Mouse (Mus musculus): ENCODE data around the gene Wnt10a.

Wnt10a gene

GRCm38 (mm10) chr1:74791249-74791648 is at the start of gene Wnt10a:
TSS of gene Wnt10a (plus strand) at chr1:74791516.
- in situ Hi-C loops (cut with MboI; ENCODE audit: unreplicated experiment in 2 of 2), result loop anchor here in 1 of 2 experiments (25.0 kb wide), 1 partner anchor 446 kb away; the partner anchor contains the start of genes A630095N17Rik and Dnajb2

DNA sequence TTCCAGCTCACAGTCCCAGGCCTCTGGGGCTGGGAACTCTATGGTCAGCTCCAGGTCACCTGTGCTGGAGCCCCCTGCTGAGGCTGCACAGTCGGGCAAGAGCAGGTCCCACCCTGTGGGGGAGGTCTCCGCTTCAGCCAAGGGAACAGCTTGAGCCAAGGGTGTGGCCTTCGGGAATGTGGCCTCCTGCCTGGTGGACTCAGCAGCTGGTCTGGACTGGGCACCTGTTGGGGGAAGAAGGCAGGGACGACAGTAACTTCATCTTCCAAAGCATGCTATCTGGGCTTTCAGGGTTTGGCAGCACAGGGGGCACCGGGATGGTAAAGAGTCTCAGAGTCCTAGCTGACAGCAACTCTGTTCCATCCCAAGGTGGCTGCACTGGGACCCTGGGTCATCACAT is 44.0 kb upstream of the Wnt10a start:
- in situ Hi-C loops (cut with MboI; ENCODE audit: unreplicated experiment in 2 of 2), result loop anchor here in 1 of 2 experiments (25.0 kb wide), 1 partner anchor 835 kb away; no protein-coding TSS in a partner anchor

- in situ Hi-C loops (cut with MboI; ENCODE audit: unreplicated experiment in 2 of 2), result loop anchor here in 1 of 2 experiments (25.0 kb wide), 1 partner anchor 836 kb away; no protein-coding TSS in a partner anchor
Measured at GRCm38 (mm10) chr1:74748643-74749271, 42.6 kb upstream of the Wnt10a start, which contains the start of gene Prkag3. TSS of gene Prkag3 (minus strand) at chr1:74749221.

- in situ Hi-C loops (cut with MboI; ENCODE audit: unreplicated experiment in 2 of 2), result loop anchor here in 1 of 2 experiments (25.0 kb wide), 1 partner anchor 837 kb away; no protein-coding TSS in a partner anchor
Measured at GRCm38 (mm10) chr1:74749301-74749700, 42.0 kb upstream of the Wnt10a start.

- in situ Hi-C loops (cut with MboI; ENCODE audit: unreplicated experiment in 2 of 2), result loop anchor here (5.0 to 25.0 kb wide), 3 partner anchors 33 to 838 kb away; no protein-coding TSS in a partner anchor
Measured at GRCm38 (mm10) chr1:74750683-74751082, 40.6 kb upstream of the Wnt10a start.

GRCm38 (mm10) chr1:74752150-74752549 is 39.2 kb upstream of the Wnt10a start:
- in situ Hi-C loops (cut with MboI; ENCODE audit: unreplicated experiment in 2 of 2), result loop anchor here (5.0 to 25.0 kb wide), 3 partner anchors 35 to 840 kb away; no protein-coding TSS in a partner anchor

GRCm38 (mm10) chr1:74752833-74753232 is 38.5 kb upstream of the Wnt10a start:
- in situ Hi-C loops (cut with MboI; ENCODE audit: unreplicated experiment in 2 of 2), result loop anchor here (5.0 to 25.0 kb wide), 3 partner anchors 36 to 841 kb away; no protein-coding TSS in a partner anchor

DNA sequence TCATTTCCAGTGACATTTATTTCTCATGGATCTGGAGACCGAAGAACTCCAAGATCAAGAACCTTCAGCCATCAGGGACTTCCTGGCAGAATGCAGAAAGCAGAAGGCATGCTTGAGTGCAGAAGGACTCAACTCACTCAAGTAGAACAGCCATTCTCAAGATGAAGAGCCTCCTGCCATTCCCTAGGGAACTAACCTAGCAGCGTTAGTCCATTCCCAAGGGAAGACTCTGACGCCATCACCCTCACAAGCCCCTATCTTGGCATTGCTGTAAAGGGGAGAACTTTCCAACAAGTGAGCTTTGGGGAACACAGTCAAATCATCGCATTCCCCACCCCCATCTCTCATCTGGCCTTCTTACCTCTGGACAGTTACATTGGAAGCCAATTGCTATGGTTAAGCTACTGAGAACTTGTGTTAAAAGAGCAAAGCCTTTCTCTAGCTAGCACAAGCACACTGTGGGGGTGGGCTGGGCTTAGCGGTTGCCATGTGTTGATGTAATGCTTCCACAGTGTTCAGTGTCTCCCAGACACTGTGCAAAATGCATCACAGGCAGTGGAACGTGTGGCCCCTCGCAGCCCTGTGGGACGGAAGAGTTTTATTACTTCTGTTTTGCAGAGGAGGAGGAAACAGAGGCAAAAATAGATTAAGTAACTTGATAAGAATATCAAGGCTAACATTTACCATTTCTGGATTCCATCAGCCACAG is 37.9 kb upstream of the Wnt10a start:
- in situ Hi-C loops (cut with MboI; ENCODE audit: unreplicated experiment in 2 of 2), result loop anchor here (5.0 to 25.0 kb wide), 3 partner anchors 36 to 841 kb away; no protein-coding TSS in a partner anchor

DNA sequence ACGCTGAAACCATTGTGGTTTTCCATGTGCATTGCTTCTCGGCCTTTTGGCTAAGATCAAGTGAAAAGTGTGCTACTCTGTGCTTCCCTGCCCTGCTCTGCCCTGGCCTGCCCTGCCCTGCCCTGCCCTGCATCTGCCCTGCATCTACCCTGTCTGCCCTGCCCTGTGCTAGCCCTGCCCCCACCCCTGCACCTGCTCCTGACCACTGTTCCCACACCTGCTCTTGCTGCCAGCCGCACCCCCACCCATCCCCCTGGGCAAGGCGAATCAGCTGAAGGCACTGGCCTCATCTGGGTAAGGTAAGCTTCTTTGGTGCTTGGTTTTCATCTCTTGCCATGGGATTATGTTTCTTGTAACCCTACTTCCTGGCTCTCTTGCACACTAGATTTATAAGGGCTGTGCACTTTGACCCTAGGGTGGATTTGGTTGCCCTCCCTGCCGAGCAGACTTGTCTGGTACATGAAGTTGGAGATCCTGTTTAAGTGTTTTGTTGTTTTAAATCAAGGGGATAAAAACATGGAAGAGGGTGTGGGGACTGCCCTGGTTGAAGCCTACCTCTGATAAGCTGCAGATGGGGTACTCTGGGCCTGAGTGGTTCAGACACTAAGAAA is 37.0 kb upstream of the Wnt10a start:
- in situ Hi-C loops (cut with MboI; ENCODE audit: unreplicated experiment in 2 of 2), result loop anchor here (5.0 to 25.0 kb wide), 3 partner anchors 37 to 842 kb away; no protein-coding TSS in a partner anchor

DNA sequence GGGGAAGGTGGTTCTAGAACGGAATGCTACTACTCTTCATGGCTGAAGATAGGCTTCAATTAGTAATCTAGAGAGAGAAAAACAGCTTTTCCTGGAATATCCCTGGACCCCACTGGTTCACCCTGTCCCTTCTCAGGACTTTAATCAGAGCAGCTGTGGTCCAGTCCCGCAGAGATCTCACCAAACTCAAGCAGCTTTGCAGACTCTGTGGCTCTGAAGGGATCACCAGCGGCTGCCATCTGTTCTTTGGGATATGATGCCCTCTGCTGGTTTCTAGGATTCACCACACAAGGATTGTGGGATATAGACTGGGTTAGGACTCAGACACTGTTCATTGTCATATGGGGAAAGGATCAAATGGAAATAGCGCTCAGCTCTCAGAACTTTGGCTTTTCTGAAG is 31.5 kb upstream of the Wnt10a start:
- in situ Hi-C loops (cut with MboI; ENCODE audit: unreplicated experiment in 2 of 2), result loop anchor here (5.0 to 25.0 kb wide), 7 partner anchors 42 to 847 kb away; partner anchors contain the start of gene Cryba2 (in 1 of the 2)

- in situ Hi-C loops (cut with MboI; ENCODE audit: unreplicated experiment in 2 of 2), result loop anchor here (10.0 to 25.0 kb wide), 4 partner anchors 102 to 851 kb away; partner anchors contain the start of gene Cryba2 (in 1 of the 2)
Measured at GRCm38 (mm10) chr1:74763081-74763480, 28.2 kb upstream of the Wnt10a start.

GRCm38 (mm10) chr1:74770727-74771466 is 20.4 kb upstream of the Wnt10a start:
- in situ Hi-C loops (cut with MboI; ENCODE audit: unreplicated experiment in 2 of 2), result loop anchor here (5.0 to 25.0 kb wide), 3 partner anchors 36 to 859 kb away; no protein-coding TSS in a partner anchor

GRCm38 (mm10) chr1:74771467-74771844 is 19.9 kb upstream of the Wnt10a start:
- in situ Hi-C loops (cut with MboI; ENCODE audit: unreplicated experiment in 2 of 2), result loop anchor here (5.0 to 25.0 kb wide), 3 partner anchors 36 to 859 kb away; no protein-coding TSS in a partner anchor

DNA sequence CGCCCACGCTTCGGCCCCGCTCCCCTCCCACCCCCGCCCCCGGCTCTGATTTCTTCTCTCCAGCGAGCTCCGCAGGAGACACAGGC is 19.6 kb upstream of the Wnt10a start, which contains the start of gene Wnt6:
Gene Wnt6 (plus strand): TSS at position 48 of the 86 bp plus-strand sequence.
- in situ Hi-C loops (cut with MboI; ENCODE audit: unreplicated experiment in 2 of 2), result loop anchor here (5.0 to 25.0 kb wide), 3 partner anchors 36 to 859 kb away; no protein-coding TSS in a partner anchor

GRCm38 (mm10) chr1:74771931-74772620 is 19.2 kb upstream of the Wnt10a start:
- in situ Hi-C loops (cut with MboI; ENCODE audit: unreplicated experiment in 2 of 2), result loop anchor here (5.0 to 25.0 kb wide), 3 partner anchors 35 to 860 kb away; no protein-coding TSS in a partner anchor

GRCm38 (mm10) chr1:74773136-74773535 is 18.2 kb upstream of the Wnt10a start:
- in situ Hi-C loops (cut with MboI; ENCODE audit: unreplicated experiment in 2 of 2), result loop anchor here (5.0 to 25.0 kb wide), 3 partner anchors 34 to 861 kb away; no protein-coding TSS in a partner anchor

DNA sequence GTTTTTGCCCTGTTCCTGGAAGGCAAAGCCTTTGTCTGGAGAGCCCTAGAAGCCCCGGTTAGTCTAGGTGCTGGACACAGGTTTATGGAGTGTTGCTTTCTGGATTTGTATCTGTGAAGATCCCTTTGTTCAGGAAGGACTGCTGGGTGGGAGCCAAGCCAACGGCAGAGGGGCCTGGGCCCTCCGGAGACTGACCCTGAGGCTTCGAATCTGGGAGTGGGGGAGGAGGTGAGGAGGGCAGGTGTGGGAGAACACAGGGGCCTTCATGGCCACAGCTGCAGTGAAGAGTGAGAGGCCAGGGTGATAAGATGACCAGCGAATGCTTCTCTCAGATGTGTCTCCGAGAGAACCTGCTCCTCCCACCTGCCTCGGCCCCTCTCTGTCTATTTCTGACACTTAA is 17.3 kb upstream of the Wnt10a start:
- in situ Hi-C loops (cut with MboI; ENCODE audit: unreplicated experiment in 2 of 2), result loop anchor here (5.0 to 25.0 kb wide), 3 partner anchors 33 to 862 kb away; no protein-coding TSS in a partner anchor

GRCm38 (mm10) chr1:74775816-74776215 is 15.5 kb upstream of the Wnt10a start:
- in situ Hi-C loops (cut with MboI; ENCODE audit: unreplicated experiment in 2 of 2), result loop anchor here in 1 of 2 experiments (25.0 kb wide), 1 partner anchor 461 kb away; the partner anchor contains the start of genes A630095N17Rik and Dnajb2

GRCm38 (mm10) chr1:74778934-74779486 is 12.3 kb upstream of the Wnt10a start:
- in situ Hi-C loops (cut with MboI; ENCODE audit: unreplicated experiment in 2 of 2), result loop anchor here in 1 of 2 experiments (25.0 kb wide), 1 partner anchor 458 kb away; the partner anchor contains the start of genes A630095N17Rik and Dnajb2

Data from v-Abl transformed pro-B cells (cell line).